Mouse (Mus musculus) right cerebral cortex, postnatal 25 days (tissue): ENCODE results near the gene Wfdc8.

ENCODE experiments used
- DNase-seq: peaks from one replicate; pipeline ENCODE4 v3.0.0; 2022

The Wfdc8 gene

GRCm38 (mm10) chr2:164562391-164563188, 50.8 kb downstream of the Wfdc8 start, which contains the start of gene Wfdc2:
Wfdc2 (plus strand) TSS chr2:164562413.
- no peak for DNase-seq

- no peak for DNase-seq
These were observed 53.3 kb downstream of the Wfdc8 start for GRCm38 (mm10) chr2:164560106-164560505.

- no peak for DNase-seq
These were observed 54.3 kb downstream of the Wfdc8 start for GRCm38 (mm10) chr2:164558991-164559645.

- DNase-seq, result peak; percentile 39
These were observed 55.0 kb downstream of the Wfdc8 start for GRCm38 (mm10) chr2:164558426-164558825.

- no peak for DNase-seq
These were observed 61.9 kb downstream of the Wfdc8 start for GRCm38 (mm10) chr2:164551502-164551901.

- no peak for DNase-seq
These were observed 62.5 kb downstream of the Wfdc8 start for GRCm38 (mm10) chr2:164550895-164551269.

- peak; percentile 45 for DNase-seq
These were observed 63.2 kb downstream of the Wfdc8 start for GRCm38 (mm10) chr2:164549963-164550894.

- no peak for DNase-seq
These were observed 64.1 kb downstream of the Wfdc8 start for GRCm38 (mm10) chr2:164549338-164549737.
